31 mouse cellular contexts compared by ENCODE assay signal in genomic region chrX:52103771-52104170, GRCm38 (mm10).
"Had no signal": no experiment of that assay in that cellular context is flagged by ENCODE, and none has a peak within 500 bp of the region (broad histone marks: within the 10 kb centered on the region; RNA-seq: fewer than 3 reads in every experiment).

No protein-coding gene starts in this region.

- ATAC-seq: liver, embryonic 12.5 days; liver, postnatal 0 days; lung, postnatal 0 days; midbrain, embryonic 13.5 days; midbrain, embryonic 15.5 days; midbrain, embryonic 16.5 days had no signal

- H3K4me3 ChIP-seq: limb, embryonic 10.5 days; limb, embryonic 12.5 days; limb, embryonic 13.5 days; limb, embryonic 15.5 days; liver, embryonic 12.5 days; liver, embryonic 13.5 days; liver, embryonic 15.5 days; lung, embryonic 15.5 days; megakaryocyte, embryonic 14.5 days; midbrain, embryonic 10.5 days; midbrain, embryonic 12.5 days; midbrain, embryonic 13.5 days; midbrain, embryonic 15.5 days; myocyte had no signal

- H3K9me3 ChIP-seq: limb, embryonic 10.5 days; limb, embryonic 12.5 days; limb, embryonic 13.5 days; limb, embryonic 15.5 days; liver, embryonic 12.5 days; liver, embryonic 13.5 days; liver, embryonic 15.5 days; lung, embryonic 15.5 days; megakaryocyte, embryonic 14.5 days; midbrain, embryonic 10.5 days; midbrain, embryonic 12.5 days; midbrain, embryonic 13.5 days; midbrain, embryonic 15.5 days had no signal

- H3K9ac ChIP-seq: limb, embryonic 12.5 days; limb, embryonic 13.5 days; limb, embryonic 15.5 days; liver, embryonic 12.5 days; liver, embryonic 13.5 days; liver, embryonic 14.5 days; liver, embryonic 15.5 days; liver, postnatal 0 days; lung, embryonic 14.5 days; lung, embryonic 15.5 days; midbrain, embryonic 12.5 days; midbrain, embryonic 13.5 days; midbrain, embryonic 15.5 days had no signal

- H3K36me3 ChIP-seq: limb, embryonic 10.5 days; limb, embryonic 12.5 days; limb, embryonic 13.5 days; limb, embryonic 15.5 days; liver, embryonic 12.5 days; liver, embryonic 13.5 days; liver, embryonic 15.5 days; lung, embryonic 15.5 days; midbrain, embryonic 10.5 days; midbrain, embryonic 12.5 days; midbrain, embryonic 13.5 days; midbrain, embryonic 15.5 days had no signal

- H3K27me3 ChIP-seq: limb, embryonic 13.5 days; limb, embryonic 15.5 days; liver, embryonic 12.5 days; liver, embryonic 13.5 days; liver, embryonic 15.5 days; lung, embryonic 15.5 days; megakaryocyte, embryonic 14.5 days; midbrain, embryonic 12.5 days; midbrain, embryonic 13.5 days; midbrain, embryonic 15.5 days had no signal

- H3K4me1 ChIP-seq: limb, embryonic 10.5 days; limb, embryonic 12.5 days; limb, embryonic 13.5 days; limb, embryonic 15.5 days; lung, embryonic 15.5 days; megakaryocyte, embryonic 14.5 days; midbrain, embryonic 10.5 days; midbrain, embryonic 12.5 days; midbrain, embryonic 13.5 days; midbrain, embryonic 15.5 days had no signal

- DNase-seq: left cerebral cortex, postnatal 4 days; liver; liver, embryonic 13.5 days; liver, postnatal 0 days; lung, adult 18-20 months; lung, adult 2 months; lung, embryonic 14.5 days; lung, postnatal 10 days; lung, postnatal 14 days; lung, postnatal 36 days; lung, postnatal 4 days; midbrain, embryonic 14.5 days had no signal

- H3K4me2 ChIP-seq: limb, embryonic 12.5 days; limb, embryonic 13.5 days; limb, embryonic 15.5 days; liver, embryonic 11.5 days; liver, embryonic 12.5 days; liver, embryonic 13.5 days; liver, embryonic 15.5 days; lung, embryonic 14.5 days; lung, embryonic 15.5 days; midbrain, embryonic 11.5 days; midbrain, embryonic 12.5 days; midbrain, embryonic 13.5 days; midbrain, embryonic 15.5 days had no signal

- H3K27ac ChIP-seq: limb, embryonic 10.5 days; limb, embryonic 12.5 days; limb, embryonic 13.5 days; limb, embryonic 15.5 days; liver, embryonic 12.5 days; liver, embryonic 13.5 days; liver, embryonic 14.5 days; liver, embryonic 15.5 days; lung, embryonic 15.5 days; macrophage; midbrain, embryonic 10.5 days; midbrain, embryonic 12.5 days; midbrain, embryonic 13.5 days; midbrain, embryonic 15.5 days had no signal
